Mouse (Mus musculus) frontal cortex, postnatal 25 days (tissue): Measurements from ENCODE around the gene Slc31a1.

Experiments used
- DNase-seq, 2 experiments: peaks; one replicate each; pipeline ENCODE4 v3.0.0; 2022; ENCODE audit warnings: low spot score in 2 of 2

The Slc31a1 gene

GRCm38 (mm10) chr4:62360088-62360804 lies at the start of gene Slc31a1, which contains the start of gene Fkbp15:
Slc31a1 (plus strand) TSS chr4:62360727.
Fkbp15 (minus strand) TSS chr4:62360548.
- DNase-seq: peak; percentile 94 to 96

DNA sequence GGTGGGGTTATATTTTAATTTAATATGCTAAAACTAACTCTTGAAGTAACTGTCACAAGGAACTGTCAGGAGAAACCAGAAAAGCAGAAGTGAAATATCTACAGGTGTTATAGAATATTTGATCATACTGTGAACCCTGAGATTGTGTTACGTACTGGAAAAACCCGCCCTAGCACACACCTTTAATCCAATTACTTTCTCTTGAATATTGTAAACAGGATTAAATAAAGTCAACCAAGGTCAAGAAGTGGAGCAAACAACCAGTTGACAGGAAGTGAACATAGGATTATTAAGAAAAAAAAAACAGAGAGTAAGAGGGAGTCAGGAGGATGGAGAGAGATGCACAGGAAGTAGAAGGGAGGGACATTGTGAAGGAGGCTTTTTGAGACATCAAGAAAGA lies 47.7 kb upstream of the Slc31a1 start:
- no peak for DNase-seq

- DNase-seq: no peak
Observed at GRCm38 (mm10) chr4:62313641-62314211, 46.8 kb upstream of the Slc31a1 start.

DNA sequence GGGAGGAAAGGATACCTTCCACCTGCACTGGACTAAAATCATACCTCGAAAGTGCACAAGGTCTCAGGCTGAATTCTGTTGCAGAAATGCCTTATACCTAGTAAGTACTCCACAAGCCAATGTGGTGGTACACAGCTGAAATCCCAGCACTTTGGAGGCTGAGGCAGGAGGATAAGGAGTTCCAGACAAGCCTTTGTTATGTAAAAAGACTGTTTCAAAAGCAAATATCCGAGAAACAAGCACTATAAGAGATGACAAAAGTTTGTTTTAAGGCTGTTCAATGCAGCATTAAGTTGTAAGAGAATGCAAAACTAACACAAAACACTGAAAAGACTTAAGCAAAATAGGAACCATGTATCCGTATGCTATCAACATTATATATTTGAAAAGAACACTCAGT lies 46.0 kb upstream of the Slc31a1 start:
- no peak for DNase-seq

- peak in 1 of 2 experiments; percentile 3 for DNase-seq
Observed at GRCm38 (mm10) chr4:62316456-62316855, 44.1 kb upstream of the Slc31a1 start.

- DNase-seq: no peak
Observed at GRCm38 (mm10) chr4:62318294-62318693, 42.2 kb upstream of the Slc31a1 start.

- no peak for DNase-seq
Observed at GRCm38 (mm10) chr4:62322684-62323083, 37.8 kb upstream of the Slc31a1 start.

GRCm38 (mm10) chr4:62326111-62326510 lies 34.4 kb upstream of the Slc31a1 start:
- DNase-seq: no peak

DNA sequence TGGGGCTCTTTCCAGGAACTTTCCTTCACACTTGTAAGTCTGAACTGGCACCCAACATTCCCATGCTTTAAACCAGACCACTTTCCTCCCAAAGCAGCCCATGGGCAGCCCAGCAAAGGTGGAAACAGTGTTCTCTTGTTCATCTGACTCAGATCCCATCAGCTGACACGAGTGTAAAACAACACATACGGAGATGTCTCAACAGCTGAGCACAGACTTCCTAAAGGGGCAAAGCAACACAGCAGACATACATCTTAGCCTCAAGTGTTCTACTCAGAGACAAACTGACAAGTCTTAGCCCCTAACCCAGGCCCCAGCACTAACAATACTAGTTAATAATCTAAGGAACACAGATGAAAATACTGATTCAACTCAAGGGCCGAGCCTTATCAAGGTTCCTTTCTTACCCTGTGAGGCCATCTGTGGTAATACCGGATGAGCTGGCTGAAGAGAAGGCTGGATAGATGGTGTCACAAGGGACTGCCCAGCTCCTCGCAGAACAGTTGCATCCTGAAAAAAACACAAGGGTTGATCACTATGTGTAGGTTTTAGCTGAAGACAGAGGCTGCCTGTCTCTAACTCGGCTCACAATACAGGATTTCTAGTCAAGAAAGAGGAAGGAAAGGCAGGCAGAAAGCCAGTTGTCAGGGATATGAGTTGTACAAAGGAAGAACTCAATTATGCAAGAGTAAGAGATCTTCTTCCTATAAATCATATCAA lies 31.4 kb upstream of the Slc31a1 start:
- DNase-seq: no peak

- no peak for DNase-seq
Observed at GRCm38 (mm10) chr4:62331977-62332376, 28.6 kb upstream of the Slc31a1 start.

- no peak for DNase-seq
Observed at GRCm38 (mm10) chr4:62338536-62338935, 22.0 kb upstream of the Slc31a1 start.

DNA sequence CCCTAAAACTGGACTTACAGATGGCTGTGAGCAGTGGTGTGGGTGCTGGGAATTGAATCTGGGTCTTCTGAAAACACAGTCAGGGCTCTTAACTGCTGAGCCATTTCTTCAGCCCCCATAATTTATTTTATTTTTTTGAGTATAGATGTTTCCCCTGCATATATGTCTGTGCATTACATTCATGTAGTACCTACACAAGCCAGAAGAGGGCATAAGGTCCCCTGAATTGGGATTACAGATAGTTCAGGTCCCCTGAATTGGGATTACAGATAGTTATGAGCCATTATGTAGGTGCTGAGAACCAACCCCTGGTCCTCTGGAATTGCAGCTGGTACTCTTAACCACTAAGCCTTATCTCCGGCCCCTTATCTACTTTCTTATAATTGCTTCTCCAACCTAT lies 16.5 kb upstream of the Slc31a1 start:
- DNase-seq: no peak

DNA sequence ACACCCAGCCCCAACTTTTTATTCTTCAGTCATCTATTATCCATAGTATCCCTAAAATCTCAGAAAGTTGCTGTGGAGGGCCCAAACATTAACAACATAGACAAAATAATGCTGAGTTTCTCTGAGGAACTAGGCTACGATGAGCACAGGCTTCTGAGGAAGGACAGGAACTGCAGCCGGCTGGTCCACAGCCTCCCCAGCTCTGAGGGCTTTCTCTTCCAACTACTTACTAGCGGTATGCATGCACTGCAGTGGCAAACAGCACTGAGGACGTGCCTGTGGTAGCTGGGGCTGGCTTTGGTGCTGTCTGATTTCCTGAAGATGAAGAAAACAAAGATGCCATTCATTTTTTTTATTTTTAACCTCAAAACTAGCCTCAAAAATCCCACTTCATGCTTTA lies 14.7 kb upstream of the Slc31a1 start:
- no peak for DNase-seq

- DNase-seq: no peak
Observed at GRCm38 (mm10) chr4:62347605-62348328, 12.8 kb upstream of the Slc31a1 start.

- no peak for DNase-seq
Observed at GRCm38 (mm10) chr4:62348329-62348705, 12.2 kb upstream of the Slc31a1 start.

DNA sequence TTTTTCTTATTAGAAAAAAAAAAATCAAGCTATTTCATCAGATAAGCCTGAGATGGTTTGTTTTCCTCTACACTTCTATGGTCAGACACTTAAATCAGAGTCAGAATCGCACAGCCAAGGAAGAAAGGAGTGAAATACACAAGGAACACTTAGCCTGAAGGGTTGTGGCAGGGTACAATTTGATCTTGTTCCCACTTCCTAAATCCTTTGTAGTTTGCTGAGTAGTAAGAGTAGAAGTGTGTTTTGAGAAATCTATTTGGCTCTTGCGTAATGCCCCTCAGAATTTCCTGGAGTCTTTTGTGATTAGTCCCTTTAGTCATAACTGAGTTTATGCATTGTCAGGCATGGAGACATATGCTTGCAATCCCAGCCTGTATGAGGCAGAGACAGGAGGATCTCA lies 11.2 kb upstream of the Slc31a1 start:
- no peak for DNase-seq

DNA sequence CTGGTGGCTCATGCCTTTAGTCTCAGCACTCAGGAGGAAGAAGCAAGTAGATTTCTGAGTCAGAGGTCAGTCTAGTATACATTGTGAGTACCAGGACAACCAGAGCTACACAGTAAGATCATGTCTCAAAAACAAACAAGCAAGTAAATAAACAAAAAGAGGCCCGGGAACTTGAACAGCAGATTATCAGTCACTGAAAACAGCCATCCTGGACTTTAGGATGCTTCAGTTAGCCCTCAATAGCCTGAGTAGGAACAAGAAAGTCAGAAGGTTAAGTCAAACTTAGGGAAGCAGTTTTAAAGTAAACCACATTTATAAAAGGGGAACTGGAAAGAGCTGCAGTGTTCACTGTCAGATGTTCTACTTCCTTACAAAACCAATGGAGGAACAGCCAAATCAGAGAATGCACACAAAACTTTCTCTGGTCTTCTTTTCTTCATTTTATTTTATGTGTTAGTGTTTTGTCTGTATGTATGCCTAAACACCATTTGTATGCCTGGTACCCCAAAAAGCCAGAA lies 2.8 kb upstream of the Slc31a1 start:
- no peak for DNase-seq

DNA sequence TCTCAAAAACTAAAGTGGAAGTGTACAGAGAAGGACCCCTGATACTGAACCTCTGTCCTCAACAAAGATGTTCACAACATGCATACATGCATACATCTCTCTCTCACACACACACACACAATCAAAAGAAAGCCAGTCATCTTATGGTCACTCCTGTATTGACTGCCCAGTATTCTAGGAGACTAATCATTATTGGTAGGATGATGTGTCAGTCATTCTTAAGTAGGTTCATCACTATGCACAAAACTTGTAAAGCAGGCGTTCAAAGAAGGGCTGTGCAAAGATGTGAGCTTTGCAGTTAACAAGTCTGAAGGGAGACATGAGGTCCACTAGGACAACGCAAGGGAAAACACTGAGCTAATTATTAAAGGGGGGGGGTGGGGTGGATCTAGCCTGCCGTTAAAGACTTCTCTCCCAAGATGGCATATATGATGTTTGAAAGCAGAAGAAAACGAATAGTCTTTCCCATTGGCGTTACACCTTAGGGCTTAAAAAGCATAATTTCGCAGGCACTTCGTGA lies 1.2 kb upstream of the Slc31a1 start:
- DNase-seq: no peak

- no peak for DNase-seq
Observed at GRCm38 (mm10) chr4:62360805-62361455, 403 bp downstream of the Slc31a1 start.

GRCm38 (mm10) chr4:62361571-62361970 lies 1.0 kb downstream of the Slc31a1 start:
- no peak for DNase-seq

GRCm38 (mm10) chr4:62361997-62362396 lies 1.5 kb downstream of the Slc31a1 start:
- DNase-seq: no peak
